Mouse (Mus musculus) limb, embryonic 15.5 days (tissue): ENCODE results near the gene AI481877. TPM values are rescaled to one million over a fixed set of nuclear protein-coding genes. Genes with fewer than 3 reads are reported as not detected.

Source experiments
- ATAC-seq: fragments of 200-750 bp; cut with Nextera tagmentation; 2 replicates; pipeline ENCODE4 v1.8.0; 2017; ENCODE audit warnings: low read depth, moderate TSS enrichment; ENCODE audit not compliant: insufficient number of reproducible peaks, low FRiP score, low TSS enrichment
- H3K27ac ChIP-seq: fragments of 300-500 bp; sonication (generic); 2 replicates; pipeline ENCODE4 v1.5.1; 2015; ENCODE audit warnings: moderate library complexity, mild to moderate bottlenecking, inconsistent platforms
- H3K27me3 ChIP-seq: fragments of 300-500 bp; sonication (generic); 2 replicates; pipeline ENCODE4 v1.6.1; 2015; ENCODE audit warnings: inconsistent platforms
- H3K36me3 ChIP-seq: fragments of 300-500 bp; sonication (generic); 2 replicates; pipeline ENCODE4 v1.6.1; 2015; ENCODE audit warnings: inconsistent platforms
- H3K4me1 ChIP-seq: fragments of 300-500 bp; sonication (generic); 2 replicates; pipeline ENCODE4 v1.6.1; 2015; ENCODE audit warnings: inconsistent platforms
- H3K4me2 ChIP-seq: fragments of 300-500 bp; sonication (generic); 2 replicates; pipeline ENCODE4 v1.6.1; 2015; ENCODE audit warnings: mild to moderate bottlenecking, inconsistent platforms
- H3K4me3 ChIP-seq: fragments of 300-500 bp; sonication (generic); 2 replicates; pipeline ENCODE4 v1.5.1; 2015; ENCODE audit warnings: mild to moderate bottlenecking, inconsistent platforms
- H3K9ac ChIP-seq: fragments of 300-500 bp; sonication (generic); 2 replicates; pipeline ENCODE4 v1.6.1; 2015; ENCODE audit warnings: inconsistent platforms
- H3K9me3 ChIP-seq: fragments of 300-500 bp; sonication (generic); 2 replicates; pipeline ENCODE4 v1.6.1; 2016; ENCODE audit warnings: inconsistent platforms
- WGBS: fragments of 180-500 bp; shearing (Covaris S2); methylation state at CpG from one replicate; pipeline ENCODE4 v1.1.7; 2015; 5-methylcytosine and 5-hydroxymethylcytosine counted together
- polyA plus RNA-seq: library from polyadenylated mRNA; unstranded; fragments of >200 nt; fragmentation: Nextera tagmentation; extraction: Ambion mirVana; gene quantifications from 2 replicates; pipeline ENCODE4 v1.2.1, GENCODE M21; 2015

Gene AI481877
- polyA plus RNA-seq, 1 experiment from 2014 or later: not detected

DNA sequence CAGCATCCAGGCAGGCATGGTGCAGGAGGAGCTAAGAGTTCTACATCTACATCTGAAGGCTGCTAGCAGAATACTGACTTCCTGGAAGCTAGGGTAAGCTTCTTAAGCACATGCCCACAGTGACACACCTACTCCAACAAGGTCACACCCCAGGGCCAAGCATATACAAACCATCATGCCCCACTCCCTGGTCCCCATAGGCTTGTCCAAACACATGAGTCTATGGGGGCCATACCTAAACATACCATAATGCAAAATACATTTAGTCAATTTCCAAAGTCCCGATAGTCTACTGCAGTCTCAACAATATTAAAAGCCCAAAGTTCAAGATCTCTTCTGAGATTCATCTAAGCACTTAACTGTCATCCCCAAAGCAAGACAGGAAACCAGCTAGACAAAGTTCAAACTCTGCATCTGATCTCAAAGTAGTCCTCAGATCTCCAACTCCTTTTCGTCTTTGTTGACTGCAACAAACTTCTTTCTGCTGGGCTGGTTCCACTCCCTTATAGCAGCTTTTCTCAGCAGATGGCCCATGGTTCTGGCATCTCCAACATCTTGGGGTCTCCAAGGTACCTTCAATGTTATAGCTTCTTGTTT is 28.6 kb upstream of the AI481877 start:
- Histone ChIP-seq H3K36me3 (no peaks in the 10 kb centered on the region), H3K9ac (no peak overlapping the region), H3K27ac (no peak overlapping the region), H3K4me3 (no peak overlapping the region), H3K4me1 (no peaks in the 10 kb centered on the region), H3K27me3 (no peaks in the 10 kb centered on the region), H3K9me3 (no peaks in the 10 kb centered on the region), H3K4me2 (no peak overlapping the region)
- WGBS: 82% methylated on average over 2 of the region's 2 CpGs
- ATAC-seq: no peak

DNA sequence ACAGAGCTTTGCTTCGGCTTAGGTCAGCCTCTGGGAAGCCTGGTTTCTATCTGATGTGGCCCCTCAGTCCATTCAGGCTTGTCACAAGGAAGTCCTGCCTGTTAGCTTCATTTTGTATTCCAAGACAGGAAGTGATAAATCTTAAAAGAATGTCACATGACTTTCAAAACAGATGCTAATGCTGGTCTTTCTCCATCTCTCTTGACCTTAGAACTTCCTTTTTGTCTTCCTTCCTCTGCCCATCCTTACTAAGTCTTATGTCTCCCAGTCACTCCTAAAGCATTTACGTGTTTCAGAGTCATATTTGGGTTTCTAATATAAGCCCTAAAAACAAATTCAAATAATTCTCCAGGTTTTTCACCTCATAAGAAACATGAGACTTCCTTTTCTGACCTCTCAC is 25.3 kb upstream of the AI481877 start:
- Histone ChIP-seq H3K9me3 (no peaks in the 10 kb centered on the region), H3K27ac (no peak overlapping the region), H3K4me1 (no peaks in the 10 kb centered on the region), H3K27me3 (no peaks in the 10 kb centered on the region), H3K4me3 (no peak overlapping the region), H3K4me2 (no peak overlapping the region), H3K36me3 (no peaks in the 10 kb centered on the region), H3K9ac (no peak overlapping the region)
- 66% methylated on average over 2 of the region's 2 CpGs for WGBS
- no peak for ATAC-seq

DNA sequence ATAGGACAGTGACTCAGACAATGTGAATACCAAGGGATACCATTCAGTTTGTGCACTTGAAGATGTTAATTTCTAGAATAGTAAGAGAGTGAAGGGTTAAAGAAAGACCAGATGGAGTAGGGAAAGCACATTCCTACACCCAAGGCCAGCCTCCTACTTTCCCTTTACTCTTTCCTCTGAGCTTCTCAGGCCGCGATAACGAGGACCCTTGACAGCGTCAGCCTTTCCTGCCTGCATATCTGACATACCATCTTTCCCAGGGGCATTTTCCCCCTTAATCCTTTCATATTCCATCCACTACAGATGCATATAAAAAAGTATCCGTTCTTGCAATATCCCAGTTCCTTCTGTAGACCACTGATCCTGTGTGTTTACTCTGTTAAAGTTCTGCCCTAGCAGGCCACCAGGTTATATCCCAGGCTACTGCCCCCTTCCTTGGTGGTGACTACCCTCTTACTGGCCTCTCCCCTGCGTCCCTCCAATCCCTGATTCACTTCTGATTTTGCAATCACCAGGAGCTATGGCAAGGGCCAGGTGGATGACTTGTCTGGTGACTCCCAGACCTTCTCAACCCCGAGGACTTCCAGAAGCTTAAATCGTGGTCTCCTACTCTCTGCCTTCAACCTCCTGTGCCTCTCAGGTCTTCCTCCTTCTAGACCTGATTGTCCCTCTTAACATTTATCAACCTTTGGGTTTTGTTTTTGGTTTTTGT is 22.3 kb upstream of the AI481877 start:
- ATAC-seq: no peak
- H3K4me1 ChIP-seq: no peaks in the 10 kb centered on the region
- no peak overlapping the region for H3K27ac ChIP-seq
- no peak overlapping the region for H3K9ac ChIP-seq
- 37% methylated on average over 8 of the region's 8 CpGs for WGBS
- H3K36me3 ChIP-seq: no peaks in the 10 kb centered on the region
- H3K27me3 ChIP-seq: no peaks in the 10 kb centered on the region
- H3K9me3 ChIP-seq: no peaks in the 10 kb centered on the region
- no peak overlapping the region for H3K4me2 ChIP-seq
- no peak overlapping the region for H3K4me3 ChIP-seq

DNA sequence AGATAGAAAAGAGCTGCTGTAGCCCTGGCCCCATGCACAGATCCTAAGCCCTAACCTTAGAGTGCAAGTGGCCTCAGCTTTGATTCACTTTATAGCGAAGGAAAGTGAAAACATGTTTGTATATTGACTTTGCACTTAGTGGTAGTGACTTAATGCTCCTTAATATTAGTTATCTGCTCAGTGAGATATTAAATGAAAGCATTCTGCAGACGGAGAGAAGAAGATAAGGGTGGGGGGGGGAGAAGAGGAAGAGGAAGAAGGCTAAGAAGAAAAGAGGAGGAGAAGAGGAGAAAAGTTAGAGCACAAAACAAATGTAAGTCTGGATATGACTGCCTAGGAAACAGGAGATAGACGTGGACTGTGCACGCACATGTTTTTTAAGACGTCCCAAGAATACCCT is 21.5 kb upstream of the AI481877 start:
- Histone ChIP-seq H3K27me3 (no peaks in the 10 kb centered on the region), H3K9ac (no peak overlapping the region), H3K9me3 (no peaks in the 10 kb centered on the region), H3K4me3 (no peak overlapping the region), H3K27ac (no peak overlapping the region), H3K36me3 (no peaks in the 10 kb centered on the region), H3K4me1 (no peaks in the 10 kb centered on the region), H3K4me2 (no peak overlapping the region)
- 86% methylated on average over 5 of the region's 5 CpGs for whole genome bisulfite sequencing
- no peak for ATAC-seq

DNA sequence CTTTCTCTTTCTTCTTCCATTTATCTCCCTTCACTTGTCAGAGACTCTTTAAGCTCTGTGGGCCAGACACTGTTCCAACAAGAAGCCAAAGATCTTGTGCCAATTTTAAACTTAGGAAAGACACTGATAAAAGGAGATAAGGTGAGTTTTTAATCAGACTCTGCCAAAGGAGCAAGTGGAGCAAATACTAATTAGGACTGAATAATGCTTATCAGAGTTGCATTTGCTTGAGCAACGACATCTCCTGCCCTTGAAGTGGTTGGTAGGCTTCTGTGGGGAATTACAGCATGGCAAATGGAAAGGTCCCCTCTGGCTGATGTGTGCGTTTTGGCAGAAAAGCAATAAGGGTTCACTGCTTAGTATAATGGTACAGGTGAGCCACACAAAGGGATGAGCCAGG is 18.9 kb upstream of the AI481877 start:
- H3K4me1 ChIP-seq: no peaks in the 10 kb centered on the region
- no peak overlapping the region for H3K4me2 ChIP-seq
- H3K36me3 ChIP-seq: no peaks in the 10 kb centered on the region
- no peak overlapping the region for H3K9ac ChIP-seq
- no peak for ATAC-seq
- H3K27me3 ChIP-seq: no peaks in the 10 kb centered on the region
- no peak overlapping the region for H3K4me3 ChIP-seq
- H3K27ac ChIP-seq: no peak overlapping the region
- 76% methylated on average over 2 of the region's 2 CpGs for WGBS
- no peaks in the 10 kb centered on the region for H3K9me3 ChIP-seq

DNA sequence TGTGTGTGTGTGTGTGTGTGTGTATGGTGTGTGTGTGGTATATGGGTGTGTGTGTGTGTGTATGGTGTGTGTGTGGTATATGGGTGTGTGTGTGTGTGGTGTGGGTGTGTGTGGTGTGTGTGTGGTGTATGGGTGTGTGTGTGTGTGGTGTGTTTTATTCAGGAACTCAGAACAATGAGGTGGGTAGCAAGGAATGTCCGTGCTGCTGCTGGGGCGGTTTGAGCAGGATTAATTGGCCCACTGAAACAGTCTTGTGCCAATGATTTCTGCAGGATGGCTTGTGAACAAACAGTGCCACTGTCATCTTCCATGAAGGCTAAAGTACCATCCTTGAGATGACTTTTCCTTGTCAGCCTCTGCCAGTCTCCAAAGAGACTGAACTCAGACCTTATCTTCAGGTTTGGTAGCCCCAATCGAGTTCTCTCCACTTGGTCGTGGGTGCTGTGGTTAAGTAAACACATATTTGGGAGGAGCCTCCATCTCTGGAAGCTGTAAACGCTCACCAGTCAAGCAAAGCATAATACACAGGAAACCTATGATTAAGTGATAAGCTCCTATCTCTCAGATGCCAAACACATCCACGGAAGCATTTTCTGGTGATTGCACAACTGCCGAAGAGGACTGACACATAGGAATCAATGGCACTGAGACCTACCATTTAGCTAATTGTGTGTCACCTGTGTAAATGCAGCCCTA is 18.3 kb upstream of the AI481877 start:
- no peak overlapping the region for H3K4me3 ChIP-seq
- no peak overlapping the region for H3K4me2 ChIP-seq
- no peaks in the 10 kb centered on the region for H3K27me3 ChIP-seq
- 52% methylated on average over 7 of the region's 7 CpGs for WGBS
- no peak overlapping the region for H3K27ac ChIP-seq
- H3K36me3 ChIP-seq: no peaks in the 10 kb centered on the region
- H3K4me1 ChIP-seq: no peaks in the 10 kb centered on the region
- no peak for ATAC-seq
- H3K9ac ChIP-seq: no peak overlapping the region
- no peaks in the 10 kb centered on the region for H3K9me3 ChIP-seq

DNA sequence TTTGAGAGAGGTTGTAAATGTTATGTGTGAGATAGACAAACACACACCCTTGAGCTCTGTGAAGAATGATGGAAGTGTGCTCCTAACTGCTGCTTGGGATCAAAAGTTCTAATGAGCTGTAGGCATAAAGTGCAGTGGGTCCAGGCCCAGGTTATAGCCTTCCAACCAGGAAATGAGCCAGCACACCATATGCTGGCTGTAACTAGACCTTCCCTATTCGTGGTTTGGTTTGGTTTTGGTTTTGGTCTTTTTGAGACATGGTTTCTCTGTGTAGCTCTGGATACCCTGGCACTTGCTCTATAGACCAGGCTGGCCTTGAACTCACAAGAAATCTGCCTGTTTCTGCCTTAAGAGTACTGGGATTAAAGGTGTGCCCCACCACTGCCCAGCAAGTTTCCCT is 13.2 kb upstream of the AI481877 start:
- ATAC-seq: no peak
- no peak overlapping the region for H3K27ac ChIP-seq
- no peaks in the 10 kb centered on the region for H3K36me3 ChIP-seq
- no peaks in the 10 kb centered on the region for H3K4me1 ChIP-seq
- no peak overlapping the region for H3K4me3 ChIP-seq
- no peak overlapping the region for H3K9ac ChIP-seq
- 41% methylated on average over 1 of the region's 1 CpGs for WGBS
- H3K9me3 ChIP-seq: no peaks in the 10 kb centered on the region
- no peak overlapping the region for H3K4me2 ChIP-seq
- H3K27me3 ChIP-seq: no peaks in the 10 kb centered on the region

DNA sequence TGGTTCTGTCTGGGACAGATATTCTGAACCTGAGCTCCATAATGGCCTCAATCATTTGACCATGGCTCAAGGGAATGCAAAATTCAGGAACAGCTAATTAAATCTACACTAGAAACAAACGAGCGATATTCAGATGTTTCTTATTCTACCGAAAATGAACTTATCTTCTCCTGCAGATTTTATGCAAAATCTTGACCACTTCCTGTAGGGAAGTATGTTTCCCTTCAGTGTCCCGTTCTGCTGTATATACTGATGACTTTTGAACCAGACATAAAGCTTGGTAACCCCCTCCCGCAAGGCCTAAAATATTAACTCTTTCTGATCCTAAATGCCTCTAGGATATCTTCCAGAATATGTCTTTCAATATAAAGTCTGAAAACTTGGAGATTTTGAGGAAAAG is 12.1 kb upstream of the AI481877 start:
- Histone ChIP-seq H3K36me3 (no peaks in the 10 kb centered on the region), H3K4me1 (no peaks in the 10 kb centered on the region), H3K4me2 (no peak overlapping the region), H3K27ac (no peak overlapping the region), H3K27me3 (no peaks in the 10 kb centered on the region), H3K4me3 (no peak overlapping the region), H3K9ac (no peak overlapping the region), H3K9me3 (no peaks in the 10 kb centered on the region)
- WGBS: 64% methylated on average over 5 of the region's 5 CpGs
- no peak for ATAC-seq

DNA sequence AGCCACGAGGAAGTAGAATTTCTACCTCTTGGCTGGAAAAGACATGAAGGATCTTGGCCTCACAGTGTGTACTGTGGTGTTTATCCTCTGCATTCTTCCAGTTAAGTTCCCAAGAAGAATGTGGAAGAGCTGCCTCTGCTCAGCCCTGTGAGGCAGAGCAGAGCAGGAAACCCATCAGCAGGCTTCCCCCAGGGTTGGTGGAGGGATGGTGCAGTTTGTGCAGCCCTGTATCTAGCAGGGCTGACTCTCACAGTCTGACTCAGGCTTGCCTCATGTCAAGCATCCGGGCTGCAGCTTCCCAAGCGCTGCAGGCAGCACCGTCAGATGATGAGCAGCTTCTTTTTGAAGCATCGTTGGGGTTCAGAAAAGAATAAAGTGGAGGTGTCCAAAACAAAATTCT is 10.3 kb upstream of the AI481877 start:
- H3K36me3 ChIP-seq: no peaks in the 10 kb centered on the region
- H3K9ac ChIP-seq: no peak overlapping the region
- WGBS: 77% methylated on average over 5 of the region's 5 CpGs
- H3K4me1 ChIP-seq: no peaks in the 10 kb centered on the region
- no peaks in the 10 kb centered on the region for H3K27me3 ChIP-seq
- no peak overlapping the region for H3K27ac ChIP-seq
- H3K4me2 ChIP-seq: no peak overlapping the region
- ATAC-seq: no peak
- H3K4me3 ChIP-seq: no peak overlapping the region
- no peaks in the 10 kb centered on the region for H3K9me3 ChIP-seq

DNA sequence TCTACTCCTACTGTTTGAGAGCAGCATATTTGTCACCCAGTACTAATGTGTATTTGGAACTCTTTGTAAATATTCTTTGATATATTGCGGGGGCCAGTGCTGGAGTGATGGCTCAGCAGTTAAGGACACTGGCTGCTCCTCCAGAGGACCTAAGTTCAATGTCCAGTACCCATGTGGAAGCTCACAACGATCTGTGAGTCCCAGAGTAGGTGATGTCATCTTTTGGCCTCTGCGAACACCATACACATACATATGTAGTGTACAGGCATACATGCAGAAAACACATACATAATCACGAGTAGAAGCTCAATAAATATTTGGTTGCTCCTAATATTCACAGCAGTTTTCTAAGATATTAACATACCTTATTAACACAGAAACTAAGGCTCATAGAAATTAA is 9.8 kb downstream of the AI481877 start:
- H3K27me3 ChIP-seq: no peaks in the 10 kb centered on the region
- no peak for ATAC-seq
- no peak overlapping the region for H3K27ac ChIP-seq
- no peaks in the 10 kb centered on the region for H3K4me1 ChIP-seq
- no peaks in the 10 kb centered on the region for H3K9me3 ChIP-seq
- 77% methylated on average over 4 of the region's 4 CpGs for WGBS
- H3K4me2 ChIP-seq: no peak overlapping the region
- H3K9ac ChIP-seq: no peak overlapping the region
- no peak overlapping the region for H3K4me3 ChIP-seq
- no peaks in the 10 kb centered on the region for H3K36me3 ChIP-seq

DNA sequence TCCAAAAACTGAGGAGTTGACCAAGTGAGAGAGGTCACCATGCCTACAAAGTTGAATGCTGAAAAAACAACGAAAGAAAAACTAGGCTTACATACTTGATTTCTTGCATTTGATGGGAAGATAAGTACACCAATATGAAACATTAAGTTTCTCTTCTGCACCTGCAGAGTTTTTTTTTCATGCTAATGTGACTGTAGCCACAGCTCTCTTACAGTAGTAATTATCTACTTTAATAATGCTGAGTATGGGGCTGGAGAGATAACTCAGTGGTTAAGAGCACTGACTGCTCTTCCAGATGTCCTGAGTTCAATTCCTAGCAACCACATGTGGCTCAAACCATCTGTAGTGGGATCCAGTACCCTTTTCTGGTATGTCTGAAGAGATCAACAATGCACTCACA is 13.7 kb downstream of the AI481877 start:
- no peaks in the 10 kb centered on the region for H3K27me3 ChIP-seq
- H3K9ac ChIP-seq: no peak overlapping the region
- no peaks in the 10 kb centered on the region for H3K4me1 ChIP-seq
- H3K9me3 ChIP-seq: no peaks in the 10 kb centered on the region
- no peaks in the 10 kb centered on the region for H3K36me3 ChIP-seq
- ATAC-seq: no peak
- no peak overlapping the region for H3K4me2 ChIP-seq
- no peak overlapping the region for H3K4me3 ChIP-seq
- H3K27ac ChIP-seq: no peak overlapping the region
- WGBS: 78% methylated on average over 1 of the region's 1 CpGs

DNA sequence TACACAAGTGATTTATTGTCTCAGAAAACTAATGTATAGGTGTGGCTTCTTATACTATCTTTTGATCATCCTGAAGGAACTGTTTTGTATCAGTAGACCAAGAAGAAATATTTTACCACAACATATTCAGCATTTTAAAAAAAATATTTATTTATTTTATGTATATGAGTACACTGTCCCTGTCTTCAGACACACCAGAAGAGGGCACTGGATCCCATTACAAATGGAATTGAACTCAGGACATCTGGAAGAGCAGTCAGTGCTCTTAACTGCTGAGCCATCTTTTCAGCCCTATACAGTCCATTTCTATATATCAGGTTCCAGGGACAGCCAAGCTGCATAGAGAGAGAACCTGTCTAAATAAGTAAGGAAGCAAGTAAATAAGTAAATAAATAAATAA is 15.2 kb downstream of the AI481877 start:
- no peaks in the 10 kb centered on the region for H3K9me3 ChIP-seq
- no peaks in the 10 kb centered on the region for H3K27me3 ChIP-seq
- H3K4me3 ChIP-seq: no peak overlapping the region
- H3K4me1 ChIP-seq: no peaks in the 10 kb centered on the region
- no peak overlapping the region for H3K4me2 ChIP-seq
- no peak for ATAC-seq
- no peak overlapping the region for H3K27ac ChIP-seq
- H3K9ac ChIP-seq: no peak overlapping the region
- H3K36me3 ChIP-seq: no peaks in the 10 kb centered on the region
